Mouse (Mus musculus) lung, adult 2 months (tissue): Measurements from ENCODE around the gene Scaf1. TPM values are rescaled to one million over a fixed set of nuclear protein-coding genes. Genes with fewer than 3 reads are reported as not detected.
A peak's percentile ranks its signal among the peaks of the same experiment; 100 is the strongest.

Experiments used
- DNase-seq: peaks from one replicate; pipeline ENCODE4 v3.0.0; 2022
- H3K4me1 ChIP-seq: fragments of 200-500 bp; 2 replicates; pipeline ENCODE4 v1.6.1; 2011; ENCODE audit warnings: low read length; ENCODE audit not compliant: control insufficient read depth, insufficient read depth
- H3K4me3 ChIP-seq: fragments of 200-500 bp; replicated peaks from 2 replicates; pipeline ENCODE3; 2011; ENCODE audit warnings: low read depth, mild to moderate bottlenecking, control low read depth, low read length; ENCODE audit errors: extremely low read depth
- CTCF ChIP-seq: fragments of 200-500 bp; IDR thresholded peaks from 2 replicates; pipeline ENCODE4 v1.5.1; 2011; ENCODE audit warnings: mild to moderate bottlenecking, low read length, control low read depth; ENCODE audit not compliant: insufficient read depth
- POLR2A ChIP-seq: fragments of 200-500 bp; IDR thresholded peaks from 2 replicates; pipeline ENCODE4 v1.6.1; 2011; ENCODE audit warnings: low read depth, mild to moderate bottlenecking, control low read depth, low read length, borderline replicate concordance; ENCODE audit errors: extremely low read depth
- WGBS: fragments of 180-500 bp; shearing (Covaris S2); methylation state at CpG from one replicate; pipeline ENCODE4 v1.1.7; 2018; 5-methylcytosine and 5-hydroxymethylcytosine counted together
- polyA plus RNA-seq: library from polyadenylated mRNA; depleted of rRNA; stranded (reverse); fragments of >200 nt; gene quantifications from 2 replicates; pipeline ENCODE4 v1.2.3, GENCODE M21; 2012; rRNA removed

The Scaf1 gene
- polyA plus RNA-seq: 76.2 and 76.8 TPM in 2 replicates

DNA sequence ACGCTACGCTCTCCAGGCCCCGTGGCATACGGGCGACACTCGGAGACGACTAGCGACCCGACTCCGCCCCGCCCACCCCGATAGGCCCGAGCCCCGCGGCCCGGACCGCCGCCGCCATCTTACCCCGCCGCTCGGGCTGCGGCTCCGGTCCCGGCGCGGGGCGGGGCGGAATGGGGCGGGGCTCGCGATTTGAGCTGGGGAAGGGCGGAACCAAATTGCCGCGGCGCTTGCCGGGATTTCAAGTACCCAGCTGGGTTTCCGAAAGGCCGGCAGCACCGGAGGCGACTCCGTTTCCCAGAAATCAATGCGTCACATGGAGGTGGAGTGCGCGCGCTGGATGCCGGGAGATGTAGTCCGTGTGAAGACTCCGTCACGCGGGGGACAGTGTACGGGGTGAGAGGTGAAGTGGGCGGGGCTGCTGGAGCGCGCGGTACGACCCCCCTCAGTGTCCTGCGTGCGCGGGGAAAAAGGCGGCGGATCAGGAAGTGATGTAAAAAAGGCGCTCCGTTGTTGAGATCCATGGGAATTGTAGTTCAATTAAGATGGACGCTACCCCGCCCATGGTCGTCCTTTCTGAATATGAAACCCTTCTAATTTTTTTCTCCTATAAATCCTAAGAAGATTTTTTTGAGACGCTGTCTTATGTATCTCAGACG lies at the start of gene Scaf1:
Gene Scaf1, minus strand, starts transcription at position 407 of the 656 bp plus-strand sequence.
- H3K4me1 ChIP-seq: peaks cover 2% of the 10 kb centered on the region; the same call in 1 of the 2 replicates
- peak within 1 kb of the TSS; percentile 74 for H3K4me3 ChIP-seq
- TF ChIP-seq CTCF (no peak), POLR2A (peak; percentile 63)
- 1% methylated on average over 69 of the region's 69 CpGs for WGBS
- peak; percentile 99 for DNase-seq

DNA sequence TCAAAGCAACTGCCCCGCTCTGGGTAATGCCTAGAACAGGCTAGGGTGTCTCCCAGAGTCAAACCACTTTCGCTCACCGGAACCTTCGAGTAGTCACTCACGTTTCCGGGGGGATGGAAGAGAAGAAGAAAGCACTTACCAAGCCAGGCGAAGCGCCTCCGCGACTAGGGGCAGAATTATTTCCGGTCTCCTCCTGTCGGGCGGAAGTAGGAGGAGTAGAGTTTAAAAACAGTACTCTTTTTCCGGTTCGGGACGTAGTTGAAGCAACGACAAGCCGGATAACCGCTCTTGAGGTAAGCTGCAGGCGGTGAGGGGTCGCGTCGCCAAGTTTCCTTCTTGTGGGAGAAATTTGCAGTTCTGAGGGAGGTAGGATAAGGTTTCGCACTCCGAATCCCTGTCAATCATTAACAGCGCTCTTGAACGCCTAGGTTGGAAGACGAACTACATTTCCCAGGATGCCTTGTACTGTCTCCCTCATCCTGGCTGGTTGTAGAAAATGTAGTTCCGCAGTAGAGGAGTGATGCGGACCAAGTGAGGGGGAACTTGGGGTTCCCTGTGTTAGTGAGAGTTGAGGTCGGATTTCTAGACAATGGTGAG lies 46.2 kb upstream of the Scaf1 start, which contains the start of the genes Nosip and Prrg2:
Gene Nosip, plus strand, starts transcription at position 191 of the 597 bp plus-strand sequence.
Gene Prrg2, minus strand, starts transcription at position 439 of the 597 bp plus-strand sequence.
- under 1% methylated on average over 31 of the region's 31 CpGs for WGBS
- DNase-seq: peak; percentile 89
- TF ChIP-seq POLR2A (peak; percentile 87; the same call in 1 of the 2 replicates), CTCF (no peak)
- Histone ChIP-seq H3K4me1 (peaks cover 7% of the 10 kb centered on the region), H3K4me3 (peak within 1 kb of the TSS; percentile 99)

DNA sequence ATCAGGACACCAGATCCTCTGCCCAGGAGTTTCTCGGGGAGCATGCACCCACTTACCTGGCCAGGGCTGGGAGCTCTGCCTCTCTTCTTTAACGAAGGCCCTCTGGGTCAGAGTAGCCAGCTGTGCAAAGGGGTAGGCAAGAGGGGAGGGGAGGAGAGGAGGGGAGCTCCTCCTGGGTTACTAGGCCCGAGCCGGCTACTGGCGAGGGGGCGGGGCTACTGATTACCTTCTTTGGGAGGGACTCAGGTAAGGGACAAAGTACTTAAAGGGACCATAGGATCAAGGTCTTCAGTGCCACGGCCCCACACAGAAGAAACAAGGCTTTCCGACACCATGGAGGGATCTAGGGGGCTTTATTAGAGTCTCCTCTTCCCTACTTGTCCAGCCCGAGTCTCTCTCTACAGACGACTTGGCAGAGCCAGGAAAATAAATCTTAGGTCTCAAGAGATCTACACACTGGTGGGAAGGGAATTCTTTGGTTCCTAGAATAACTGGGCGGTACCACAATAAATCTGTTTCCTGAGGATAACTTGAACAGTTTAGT lies 45.4 kb upstream of the Scaf1 start:
- 14% methylated on average over 11 of the region's 11 CpGs for WGBS
- peaks cover 7% of the 10 kb centered on the region for H3K4me1 ChIP-seq
- peak; percentile 71 for DNase-seq
- TF ChIP-seq POLR2A: no peak
- no peak for TF ChIP-seq CTCF
- H3K4me3 ChIP-seq: peak overlapping the region; percentile 52

DNA sequence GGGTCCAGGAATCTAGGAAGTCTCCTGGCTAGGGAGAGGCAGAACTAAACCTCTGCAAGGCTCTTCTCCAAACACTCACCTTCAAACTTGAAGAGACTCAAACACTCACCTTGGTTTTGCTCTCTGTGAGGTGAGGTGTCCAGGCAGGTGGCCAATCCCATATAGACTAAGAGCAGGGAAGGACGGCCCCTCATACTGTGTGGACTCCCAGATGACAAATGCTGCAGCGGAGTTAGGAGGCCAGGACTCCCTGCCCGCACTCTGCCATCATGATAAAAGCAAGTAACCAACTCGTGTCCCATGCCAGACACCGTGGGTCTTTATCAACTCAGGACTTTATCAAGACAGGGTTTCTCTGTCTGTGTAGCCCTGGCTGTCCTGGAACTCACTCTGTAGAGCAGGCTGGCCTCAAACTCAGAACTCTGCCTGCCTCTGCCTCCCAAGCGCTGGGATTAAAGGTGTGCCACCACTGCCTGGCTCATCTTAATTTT lies 44.5 kb upstream of the Scaf1 start:
- Histone ChIP-seq H3K4me3 (no peak overlapping the region), H3K4me1 (peaks cover 7% of the 10 kb centered on the region)
- no peak for DNase-seq
- WGBS: 85% methylated on average over 6 of the region's 6 CpGs
- no peak for TF ChIP-seq POLR2A
- no peak for TF ChIP-seq CTCF

DNA sequence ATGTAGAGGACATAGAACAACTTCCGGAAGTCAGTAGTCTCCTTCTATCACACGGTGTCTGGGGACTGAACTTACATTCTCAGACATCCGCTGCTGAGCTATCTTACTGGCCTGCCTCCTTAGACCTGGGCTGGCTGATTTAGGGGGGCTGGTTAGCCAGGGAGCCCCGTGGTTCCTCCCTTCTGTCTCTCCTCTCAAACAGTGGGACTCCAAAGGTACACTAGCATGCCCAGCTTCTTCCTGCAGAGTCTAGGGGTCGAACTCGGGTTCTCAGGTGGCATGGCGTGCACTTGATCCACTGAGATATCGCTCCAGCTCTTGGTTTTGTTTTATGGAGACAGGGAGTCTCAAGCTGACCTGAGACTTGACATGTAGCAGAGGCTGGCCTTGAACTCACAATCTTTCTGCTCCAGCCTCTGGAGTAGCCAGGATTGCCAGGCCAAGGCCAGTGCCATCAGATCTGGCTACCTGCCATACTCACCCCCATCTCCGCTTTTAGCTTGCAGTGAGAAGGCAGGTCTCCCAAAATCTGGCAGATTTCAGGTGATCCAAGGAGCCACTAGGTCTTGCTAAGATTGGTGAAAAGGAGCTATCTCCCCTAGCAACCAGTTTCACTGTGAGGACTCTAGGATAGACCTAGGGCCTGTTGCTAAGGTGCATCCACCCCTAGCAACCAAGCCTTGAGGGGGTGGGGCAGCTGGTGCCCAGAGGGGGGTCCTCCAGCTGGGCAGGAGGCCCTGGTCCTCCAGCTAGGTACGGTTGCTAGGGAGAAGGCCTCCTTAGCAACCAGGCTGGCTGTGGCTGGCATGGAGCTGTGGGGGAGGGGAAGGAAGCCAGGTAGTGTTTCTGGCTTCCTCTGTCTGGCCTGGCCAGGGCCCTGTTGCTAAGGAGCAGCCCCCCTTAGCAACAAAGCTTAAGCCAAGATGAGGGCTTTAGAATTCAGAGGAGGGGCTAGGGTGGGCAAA lies 42.7 kb upstream of the Scaf1 start:
- no peak for DNase-seq
- WGBS: 77% methylated on average over 10 of the region's 10 CpGs
- Histone ChIP-seq H3K4me1 (peaks cover 7% of the 10 kb centered on the region), H3K4me3 (no peak overlapping the region)
- no peak for TF ChIP-seq CTCF
- TF ChIP-seq POLR2A: no peak

DNA sequence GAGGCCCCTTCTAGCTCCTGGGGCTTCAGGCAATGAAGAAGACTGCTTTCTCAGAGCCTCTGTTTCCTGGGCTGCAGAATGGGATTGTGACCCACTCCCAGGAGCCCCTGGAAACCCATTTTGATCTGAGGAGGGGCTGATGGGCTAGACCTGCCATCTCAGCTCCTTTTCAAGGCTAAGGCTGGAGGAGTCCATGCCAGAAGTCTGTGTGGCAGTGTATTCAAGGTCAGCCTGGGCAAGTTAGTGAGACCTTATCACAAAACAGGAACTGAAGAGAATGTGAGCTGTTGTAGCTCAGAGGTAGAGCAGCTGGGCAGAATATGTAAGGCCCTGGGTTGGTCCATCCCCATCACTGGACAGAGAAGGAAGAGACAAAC lies 40.8 kb upstream of the Scaf1 start:
- TF ChIP-seq POLR2A (no peak), CTCF (no peak)
- H3K4me3 ChIP-seq: no peak overlapping the region

DNA sequence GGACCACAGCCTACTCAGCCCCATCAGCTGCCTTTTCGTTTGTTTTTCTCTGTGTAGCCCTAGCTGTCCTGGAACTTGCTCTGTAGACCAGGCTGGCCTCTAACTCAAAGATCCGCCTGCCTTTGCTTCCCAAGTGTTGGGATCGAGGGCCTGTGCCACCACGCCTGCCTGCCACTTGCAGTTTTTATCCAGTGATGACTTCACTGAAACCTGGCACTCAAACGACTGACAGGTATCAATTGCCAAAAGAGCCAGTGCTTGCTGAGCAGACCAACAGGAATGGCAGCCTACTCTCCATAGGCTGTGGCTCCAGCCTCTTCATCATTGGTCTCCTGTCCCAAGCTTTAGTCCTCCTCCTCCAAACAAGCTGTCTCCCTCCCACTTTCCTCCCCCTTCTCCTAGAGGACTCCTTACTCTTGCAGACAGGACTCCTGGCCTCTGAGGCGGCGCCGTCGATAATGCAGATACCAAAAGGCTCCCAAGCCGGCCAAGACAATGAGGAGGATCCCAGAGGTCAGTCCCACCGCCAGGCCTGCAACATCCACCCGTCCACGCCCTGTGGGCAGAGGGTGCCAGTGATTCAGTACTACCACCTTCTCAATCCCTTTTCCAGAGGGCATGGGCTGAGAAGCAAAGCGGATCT lies 40.3 kb upstream of the Scaf1 start:
- WGBS: 66% methylated on average over 14 of the region's 14 CpGs
- TF ChIP-seq POLR2A (no peak), CTCF (no peak)
- no peak overlapping the region for H3K4me3 ChIP-seq
- DNase-seq: no peak
- peaks cover 9% of the 10 kb centered on the region for H3K4me1 ChIP-seq

More for the DNA sequence above, 40.8 kb upstream of the Scaf1 start:
- DNase-seq: no peak
- H3K4me1 ChIP-seq: peaks cover 8% of the 10 kb centered on the region

DNA sequence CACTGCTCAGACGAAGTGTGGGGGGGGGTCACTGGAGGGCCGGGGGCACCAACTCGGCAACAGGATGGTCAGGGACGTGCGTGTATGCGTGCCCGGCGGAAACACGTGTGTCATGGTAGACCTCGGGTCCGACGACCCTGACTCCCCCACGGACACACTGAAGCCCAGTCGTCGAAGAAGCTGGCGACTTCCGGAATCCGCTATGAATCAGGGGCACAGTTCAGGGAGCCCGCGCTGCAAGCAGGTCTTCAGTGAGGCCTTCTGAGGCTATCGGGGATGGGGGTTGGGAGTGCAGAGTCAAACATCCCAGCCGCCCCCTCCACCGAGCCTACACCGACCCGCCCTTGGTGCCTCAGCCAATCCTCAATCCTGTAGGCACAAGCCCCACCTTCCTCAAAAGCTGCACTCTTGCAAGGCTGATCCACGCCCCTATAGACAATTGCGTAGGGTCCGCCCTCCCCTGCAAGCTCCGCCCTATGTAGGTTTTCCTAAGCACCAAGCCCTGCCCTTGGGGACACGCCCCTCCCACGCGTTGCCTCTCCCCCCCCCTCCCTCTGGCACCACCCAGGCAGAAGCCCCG lies 37.9 kb upstream of the Scaf1 start:
- peak overlapping the region; percentile 58 for H3K4me3 ChIP-seq
- peak; percentile 92 for DNase-seq
- H3K4me1 ChIP-seq: peaks cover 8% of the 10 kb centered on the region
- TF ChIP-seq POLR2A (peak; percentile 87; the same call in 1 of the 2 replicates), CTCF (no peak)
- under 1% methylated on average over 33 of the region's 33 CpGs for WGBS
